Mouse (Mus musculus) hindbrain, embryonic 14.5 days (tissue): ENCODE measurements at regions not wholly inside any gene's neighbourhood (a gene's known extent, or its start where the extent isn't known, plus 50 kb on each side); places are given as distances from the start of the nearest gene placed in this dataset.

Source experiments
- ATAC-seq: fragments of 200-750 bp; cut with Nextera tagmentation; 2 replicates; pipeline ENCODE4 v1.8.0; 2017; ENCODE audit warnings: moderate number of reproducible peaks, mild to moderate bottlenecking, moderate TSS enrichment, moderate library complexity; ENCODE audit not compliant: low FRiP score
- DNase-seq: peaks from one replicate; pipeline ENCODE4 v3.0.0-alpha.2; 2015; ENCODE audit warnings: low spot score
- H3K27ac ChIP-seq: fragments of 300-500 bp; sonication (generic); 2 replicates; pipeline ENCODE4 v1.5.1; 2014; ENCODE audit warnings: mild to moderate bottlenecking, moderate library complexity
- H3K27me3 ChIP-seq: fragments of 300-500 bp; sonication (generic); 2 replicates; pipeline ENCODE4 v1.6.1; 2014; ENCODE audit warnings: mild to moderate bottlenecking, low read length, mixed read lengths; ENCODE audit not compliant: control insufficient read depth, insufficient read depth
- H3K36me3 ChIP-seq: fragments of 300-500 bp; sonication (generic); replicated peaks from 2 replicates; pipeline ENCODE4 v1.6.1; 2014; ENCODE audit not compliant: control insufficient read depth, insufficient read depth
- H3K4me1 ChIP-seq: fragments of 300-500 bp; sonication (generic); replicated peaks from 2 replicates; pipeline ENCODE4 v1.6.1; 2014; ENCODE audit warnings: antibody characterized with exemption, low read length, mixed read lengths; ENCODE audit not compliant: control insufficient read depth, insufficient read depth
- H3K4me2 ChIP-seq: fragments of 300-500 bp; sonication (generic); replicated peaks from 2 replicates; pipeline ENCODE4 v1.6.1; 2014; ENCODE audit warnings: mild to moderate bottlenecking, moderate library complexity
- H3K4me3 ChIP-seq: fragments of 300-500 bp; sonication (generic); replicated peaks from 2 replicates; pipeline ENCODE4 v1.5.1; 2014; ENCODE audit warnings: mild to moderate bottlenecking, low read length
- H3K9ac ChIP-seq: fragments of 300-500 bp; sonication (generic); 2 replicates; pipeline ENCODE4 v1.6.1; 2014
- H3K9me3 ChIP-seq: fragments of 300-500 bp; sonication (generic); 2 replicates; pipeline ENCODE4 v1.6.1; 2016; ENCODE audit warnings: low read length; ENCODE audit not compliant: control insufficient read depth
- WGBS: fragments of 180-500 bp; shearing (Covaris S2); extraction: QIAGEN DNeasy Blood & Tissue Kit; methylation state at CpG from one replicate; pipeline ENCODE4 v1.1.7; 2014; 5-methylcytosine and 5-hydroxymethylcytosine counted together

- Histone ChIP-seq H3K27ac (peak overlapping the region; percentile 29; the same call in 1 of the 2 replicates), H3K9me3 (no peaks in the 10 kb centered on the region), H3K9ac (no peak overlapping the region), H3K36me3 (no peaks in the 10 kb centered on the region), H3K27me3 (no peaks in the 10 kb centered on the region), H3K4me1 (no peaks in the 10 kb centered on the region), H3K4me2 (no peak overlapping the region), H3K4me3 (no peak overlapping the region)
- DNase-seq (peak; percentile 33), ATAC-seq (peak; percentile 82)
- 61% methylated on average over 1 of the region's 1 CpGs for WGBS
These were observed 608.7 kb upstream of the Cypt1 start for GRCm38 (mm10) chrX:15913795-15914500.
